Mouse (Mus musculus): Measurements from ENCODE around the gene Slc2a6.

DNA sequence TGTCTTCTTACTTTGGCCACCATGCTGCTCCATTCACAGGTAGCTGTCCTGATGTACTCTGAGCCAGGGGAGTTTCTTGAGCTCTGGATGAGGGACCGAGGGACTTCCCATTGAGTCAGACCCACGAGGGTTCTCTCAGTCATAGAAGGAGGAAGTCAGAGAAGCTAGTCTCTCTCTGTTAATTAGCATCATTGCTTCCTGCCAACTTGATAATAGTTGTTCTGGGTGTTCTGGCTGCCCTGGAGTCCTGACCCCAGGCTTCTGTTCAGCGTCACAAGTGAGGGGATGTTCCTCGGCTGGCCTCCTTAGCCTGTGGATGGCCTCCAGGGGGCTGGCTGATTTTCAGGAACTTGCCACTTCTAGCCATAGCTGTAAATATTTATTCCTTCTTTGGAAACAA is 53.8 kb downstream of the Slc2a6 start:
- no peak for TF ChIP-seq CTCF (IDR thresholded peaks at IDR 0.05; ENCODE audit: borderline replicate concordance, insufficient read depth, low read depth, low read length)
- no peak for TF ChIP-seq POLR2A (IDR thresholded peaks at IDR 0.05; ENCODE audit: borderline replicate concordance, insufficient read depth, low read length)
